Mouse (Mus musculus): ENCODE results near the gene Wnk4. TPM values are rescaled to one million over a fixed set of nuclear protein-coding genes. Genes with fewer than 3 reads are reported as not detected.

Wnk4 gene
- polyA plus RNA-seq, 1 experiment from 2014 or later = 3.7 TPM

- ATAC-seq (ENCODE audit: borderline replicate concordance, extremely low read depth, low FRiP score, low TSS enrichment) = no peak
- Histone ChIP-seq H3K27me3 (no peaks in the 10 kb centered on the region), H3K9ac (no peak overlapping the region), H3K27ac (peak overlapping the region; percentile 98), H3K36me3 (no peaks in the 10 kb centered on the region), H3K4me3 (no peak overlapping the region), H3K4me2 (peak overlapping the region; percentile 57; the same call in 1 of the 2 replicates), H3K4me1 (peaks cover 36% of the 10 kb centered on the region), H3K9me3 (no peaks in the 10 kb centered on the region)
- 21% methylated on average over 2 of the region's 2 CpGs for WGBS
Observed at GRCm38 (mm10) chr11:101230061-101230511, 30.3 kb upstream of the Wnk4 start.

- Histone ChIP-seq H3K4me1 (peaks cover 32% of the 10 kb centered on the region), H3K9ac (peak overlapping the region; percentile 17; the same call in 1 of the 2 replicates), H3K27me3 (no peaks in the 10 kb centered on the region), H3K36me3 (no peaks in the 10 kb centered on the region), H3K9me3 (no peaks in the 10 kb centered on the region), H3K4me3 (no peak overlapping the region), H3K4me2 (peak overlapping the region; percentile 57), H3K27ac (peak overlapping the region; percentile 98)
- WGBS = 14% methylated on average over 5 of the region's 5 CpGs
- no peak for ATAC-seq (ENCODE audit: borderline replicate concordance, extremely low read depth, low FRiP score, low TSS enrichment)
Observed at GRCm38 (mm10) chr11:101230526-101230925, 29.8 kb upstream of the Wnk4 start.

GRCm38 (mm10) chr11:101230991-101231871, 29.1 kb upstream of the Wnk4 start:
- Histone ChIP-seq H3K27ac (peak overlapping the region; percentile 98), H3K4me3 (peak overlapping the region; percentile 33), H3K4me2 (peak overlapping the region; percentile 57), H3K9me3 (no peaks in the 10 kb centered on the region), H3K36me3 (no peaks in the 10 kb centered on the region), H3K27me3 (no peaks in the 10 kb centered on the region), H3K4me1 (peaks cover 32% of the 10 kb centered on the region), H3K9ac (peak overlapping the region; percentile 17)
- peak; percentile 66 for ATAC-seq (ENCODE audit: borderline replicate concordance, extremely low read depth, low FRiP score, low TSS enrichment)
- WGBS = 4% methylated on average over 18 of the region's 18 CpGs

- no peaks in the 10 kb centered on the region for H3K36me3 ChIP-seq
- peak overlapping the region; percentile 17; the same call in 1 of the 2 replicates for H3K9ac ChIP-seq
- no peaks in the 10 kb centered on the region for H3K27me3 ChIP-seq
- no peaks in the 10 kb centered on the region for H3K9me3 ChIP-seq
- H3K4me1 ChIP-seq = peaks cover 32% of the 10 kb centered on the region
- peak overlapping the region; percentile 98 for H3K27ac ChIP-seq
- 42% methylated on average over 6 of the region's 6 CpGs for WGBS
- ATAC-seq (ENCODE audit: borderline replicate concordance, extremely low read depth, low FRiP score, low TSS enrichment) = peak; percentile 66
- peak overlapping the region; percentile 33 for H3K4me3 ChIP-seq
- H3K4me2 ChIP-seq = peak overlapping the region; percentile 57
Observed at GRCm38 (mm10) chr11:101232010-101232839, 28.1 kb upstream of the Wnk4 start.

GRCm38 (mm10) chr11:101233240-101233639, 27.1 kb upstream of the Wnk4 start:
- Histone ChIP-seq H3K9ac (no peak overlapping the region), H3K36me3 (no peaks in the 10 kb centered on the region), H3K4me3 (no peak overlapping the region), H3K9me3 (no peaks in the 10 kb centered on the region), H3K27me3 (no peaks in the 10 kb centered on the region), H3K4me2 (no peak overlapping the region), H3K4me1 (peaks cover 39% of the 10 kb centered on the region), H3K27ac (no peak overlapping the region)
- WGBS = 53% methylated on average over 1 of the region's 1 CpGs
- no peak for ATAC-seq (ENCODE audit: borderline replicate concordance, extremely low read depth, low FRiP score, low TSS enrichment)

GRCm38 (mm10) chr11:101234124-101234523, 26.2 kb upstream of the Wnk4 start:
- no peak for ATAC-seq (ENCODE audit: borderline replicate concordance, extremely low read depth, low FRiP score, low TSS enrichment)
- no peak overlapping the region for H3K27ac ChIP-seq

GRCm38 (mm10) chr11:101235429-101235828, 24.9 kb upstream of the Wnk4 start:
- H3K36me3 ChIP-seq = no peaks in the 10 kb centered on the region
- H3K27me3 ChIP-seq = no peaks in the 10 kb centered on the region
- peaks cover 26% of the 10 kb centered on the region for H3K4me1 ChIP-seq
- ATAC-seq (ENCODE audit: borderline replicate concordance, extremely low read depth, low FRiP score, low TSS enrichment) = no peak
- H3K9me3 ChIP-seq = no peaks in the 10 kb centered on the region
- H3K4me2 ChIP-seq = no peak overlapping the region
- no peak overlapping the region for H3K27ac ChIP-seq
- no peak overlapping the region for H3K4me3 ChIP-seq
- no peak overlapping the region for H3K9ac ChIP-seq

More at GRCm38 (mm10) chr11:101234124-101234523, 26.2 kb upstream of the Wnk4 start:
- Histone ChIP-seq H3K36me3 (no peaks in the 10 kb centered on the region), H3K9ac (no peak overlapping the region), H3K27me3 (no peaks in the 10 kb centered on the region), H3K4me3 (no peak overlapping the region), H3K4me1 (peaks cover 39% of the 10 kb centered on the region), H3K9me3 (no peaks in the 10 kb centered on the region), H3K4me2 (no peak overlapping the region)

- Histone ChIP-seq H3K27me3 (no peaks in the 10 kb centered on the region), H3K4me1 (peaks cover 12% of the 10 kb centered on the region), H3K4me2 (no peak overlapping the region), H3K36me3 (no peaks in the 10 kb centered on the region), H3K9ac (no peak overlapping the region), H3K9me3 (no peaks in the 10 kb centered on the region), H3K4me3 (no peak overlapping the region), H3K27ac (no peak overlapping the region)
- 88% methylated on average over 5 of the region's 5 CpGs for WGBS
- ATAC-seq (ENCODE audit: borderline replicate concordance, extremely low read depth, low FRiP score, low TSS enrichment) = no peak
Observed at GRCm38 (mm10) chr11:101236782-101237181, 23.6 kb upstream of the Wnk4 start.

- no peaks in the 10 kb centered on the region for H3K36me3 ChIP-seq
- H3K4me2 ChIP-seq = 0 out of 2 replicates have a peak overlapping the region, but pooled peaks have one; percentile 6
- H3K9ac ChIP-seq = no peak overlapping the region
- H3K27me3 ChIP-seq = no peaks in the 10 kb centered on the region
- no peaks in the 10 kb centered on the region for H3K9me3 ChIP-seq
- WGBS = 35% methylated on average over 5 of the region's 5 CpGs
- peaks cover 12% of the 10 kb centered on the region for H3K4me1 ChIP-seq
- peak; percentile 79 for ATAC-seq (ENCODE audit: borderline replicate concordance, extremely low read depth, low FRiP score, low TSS enrichment)
- H3K27ac ChIP-seq = peak overlapping the region; percentile 78
- no peak overlapping the region for H3K4me3 ChIP-seq
Observed at GRCm38 (mm10) chr11:101238071-101238647, 22.2 kb upstream of the Wnk4 start.

GRCm38 (mm10) chr11:101245071-101245470, 15.3 kb upstream of the Wnk4 start:
- no peak for ATAC-seq (ENCODE audit: borderline replicate concordance, extremely low read depth, low FRiP score, low TSS enrichment)
- Histone ChIP-seq H3K4me3 (no peak overlapping the region), H3K4me2 (peak overlapping the region; percentile 94), H3K9me3 (no peaks in the 10 kb centered on the region), H3K27ac (peak overlapping the region; percentile 92), H3K9ac (no peak overlapping the region), H3K4me1 (peaks cover 17% of the 10 kb centered on the region), H3K27me3 (peaks cover 16% of the 10 kb centered on the region; the same call in 1 of the 2 replicates), H3K36me3 (no peaks in the 10 kb centered on the region)
- WGBS = 37% methylated on average over 4 of the region's 4 CpGs

- no peaks in the 10 kb centered on the region for H3K9me3 ChIP-seq
- WGBS = under 1% methylated on average over 54 of the region's 63 CpGs
- peak within 1 kb of the TSS; percentile 94 for H3K4me2 ChIP-seq
- H3K27ac ChIP-seq = peak within 1 kb of the TSS; percentile 92
- H3K4me3 ChIP-seq = peak within 1 kb of the TSS; percentile 76
- H3K27me3 ChIP-seq = peaks cover 16% of the 10 kb centered on the region; the same call in 1 of the 2 replicates
- H3K36me3 ChIP-seq = no peaks in the 10 kb centered on the region
- peak within 1 kb of the TSS; percentile 89 for H3K9ac ChIP-seq
- peaks cover 17% of the 10 kb centered on the region for H3K4me1 ChIP-seq
- peak; percentile 84 for ATAC-seq (ENCODE audit: borderline replicate concordance, extremely low read depth, low FRiP score, low TSS enrichment)
Observed at GRCm38 (mm10) chr11:101245855-101246701, 14.3 kb upstream of the Wnk4 start, which contains the start of gene Ramp2. Ramp2 (plus strand) TSS chr11:101246028.

All from lung, embryonic 15.5 days (tissue).